Mouse (Mus musculus): ENCODE data around the gene Gtf2f2.

The Gtf2f2 gene

GRCm38 (mm10) chr14:75859619-75860018, 151.0 kb downstream of the Gtf2f2 start:
- no peak for DNase-seq

GRCm38 (mm10) chr14:75858181-75858580, 152.5 kb downstream of the Gtf2f2 start:
- no peak for DNase-seq

- DNase-seq: no peak
Measured at GRCm38 (mm10) chr14:75855263-75855992, 155.2 kb downstream of the Gtf2f2 start.

- DNase-seq: no peak
Measured at GRCm38 (mm10) chr14:75852016-75852415, 158.6 kb downstream of the Gtf2f2 start.

- no peak for DNase-seq
Measured at GRCm38 (mm10) chr14:75850819-75851218, 159.8 kb downstream of the Gtf2f2 start.

GRCm38 (mm10) chr14:75849842-75850568, 160.7 kb downstream of the Gtf2f2 start:
- no peak for DNase-seq

- no peak for DNase-seq
Measured at GRCm38 (mm10) chr14:75849236-75849635, 161.4 kb downstream of the Gtf2f2 start.

GRCm38 (mm10) chr14:75848482-75848881, 162.2 kb downstream of the Gtf2f2 start:
- DNase-seq: no peak

GRCm38 (mm10) chr14:75847669-75848068, 163.0 kb downstream of the Gtf2f2 start:
- no peak for DNase-seq

Data from cerebellum, adult 9-11 months (tissue).